Mouse (Mus musculus): ENCODE measurements at regions not wholly inside any gene's neighbourhood (a gene's known extent, or its start where the extent isn't known, plus 50 kb on each side); places are given as distances from the start of the nearest gene placed in this dataset.
A peak's percentile ranks its signal among the peaks of the same experiment; 100 is the strongest.

GRCm38 (mm10) chr1:184644767-184645598, 87.4 kb downstream of the Hlx start:
- H3K36me3 ChIP-seq (ENCODE audit: control insufficient read depth, insufficient read depth, low read length), result no peaks in the 10 kb centered on the region
- no peak overlapping the region for H3K4me3 ChIP-seq (ENCODE audit: low read depth, low read length)
- H3K27ac ChIP-seq (ENCODE audit: low read depth, low read length), result no peak overlapping the region
- H3K9ac ChIP-seq (ENCODE audit: low read length), result no peak overlapping the region
- H3K4me1 ChIP-seq (ENCODE audit: control insufficient read depth, insufficient read depth, low read length), result no peaks in the 10 kb centered on the region
- DNase-seq (ENCODE audit: low spot score, missing footprints), result no peak
- peak; percentile 70 for ATAC-seq (ENCODE audit: low FRiP score)
- WGBS, result 58% methylated on average over 9 of the region's 9 CpGs
- no peaks in the 10 kb centered on the region for H3K27me3 ChIP-seq (ENCODE audit: control insufficient read depth, insufficient read depth, low read length)
- no peak overlapping the region for H3K4me2 ChIP-seq
- peaks cover 5% of the 10 kb centered on the region; the same call in 1 of the 2 replicates for H3K9me3 ChIP-seq (ENCODE audit: control insufficient read depth, low read length)

DNA sequence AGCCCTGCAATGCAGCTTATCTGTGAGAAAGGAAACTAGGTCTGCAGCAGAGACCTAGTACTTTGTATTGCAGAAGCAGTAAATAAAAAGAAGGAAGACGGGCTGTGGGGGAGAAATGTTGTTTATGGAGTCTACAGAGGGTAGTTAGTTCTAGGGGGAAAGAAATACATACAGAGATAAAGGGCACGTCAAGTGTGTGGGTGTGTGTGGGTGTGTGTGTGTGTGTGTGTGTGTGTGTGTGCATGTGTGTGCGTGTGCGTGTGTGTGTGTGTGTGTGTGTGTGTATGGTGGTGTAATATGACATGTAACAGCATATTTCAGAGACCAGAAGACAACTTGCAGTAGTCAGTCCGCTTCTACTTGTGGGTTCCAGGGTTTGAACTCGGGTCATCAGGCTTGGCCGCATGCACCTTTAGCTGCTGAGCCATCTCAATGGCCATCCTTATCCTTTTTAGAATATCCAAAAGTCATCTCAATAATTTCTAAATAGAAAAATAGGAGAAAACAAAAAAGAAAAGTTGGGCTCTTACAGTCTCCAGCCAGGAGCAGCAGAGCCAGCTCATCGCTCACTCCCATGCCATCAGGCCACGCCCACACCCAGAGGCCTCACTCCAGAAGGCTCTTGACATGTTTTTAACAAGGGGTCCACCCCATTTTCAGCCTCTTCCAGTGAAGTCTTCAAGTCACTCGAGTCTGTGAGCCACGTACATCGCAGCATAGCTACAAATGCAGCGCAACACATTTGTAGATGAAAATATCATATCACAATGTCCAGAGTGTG, 101.5 kb downstream of the Hlx start:
- DNase-seq (ENCODE audit: low spot score, missing footprints), result no peak
- no peaks in the 10 kb centered on the region for H3K36me3 ChIP-seq (ENCODE audit: control insufficient read depth, insufficient read depth, low read length)
- WGBS, result 89% methylated on average over 13 of the region's 13 CpGs
- no peaks in the 10 kb centered on the region for H3K4me1 ChIP-seq (ENCODE audit: control insufficient read depth, insufficient read depth, low read length)
- no peak overlapping the region for H3K27ac ChIP-seq (ENCODE audit: low read depth, low read length)
- H3K9ac ChIP-seq (ENCODE audit: low read length), result no peak overlapping the region
- no peaks in the 10 kb centered on the region for H3K27me3 ChIP-seq (ENCODE audit: control insufficient read depth, insufficient read depth, low read length)
- no peak overlapping the region for H3K4me2 ChIP-seq
- H3K9me3 ChIP-seq (ENCODE audit: control insufficient read depth, low read length), result no peaks in the 10 kb centered on the region
- H3K4me3 ChIP-seq (ENCODE audit: low read depth, low read length), result no peak overlapping the region
- no peak for ATAC-seq (ENCODE audit: low FRiP score)

GRCm38 (mm10) chr1:184629194-184629593, 103.2 kb downstream of the Hlx start:
- H3K4me1 ChIP-seq (ENCODE audit: control insufficient read depth, insufficient read depth, low read length), result no peaks in the 10 kb centered on the region
- no peaks in the 10 kb centered on the region for H3K27me3 ChIP-seq (ENCODE audit: control insufficient read depth, insufficient read depth, low read length)
- H3K36me3 ChIP-seq (ENCODE audit: control insufficient read depth, insufficient read depth, low read length), result no peaks in the 10 kb centered on the region
- DNase-seq (ENCODE audit: low spot score, missing footprints), result no peak
- H3K4me3 ChIP-seq (ENCODE audit: low read depth, low read length), result no peak overlapping the region
- 91% methylated on average over 9 of the region's 9 CpGs for WGBS
- no peak for ATAC-seq (ENCODE audit: low FRiP score)
- H3K4me2 ChIP-seq, result no peak overlapping the region
- no peak overlapping the region for H3K27ac ChIP-seq (ENCODE audit: low read depth, low read length)
- no peak overlapping the region for H3K9ac ChIP-seq (ENCODE audit: low read length)
- no peaks in the 10 kb centered on the region for H3K9me3 ChIP-seq (ENCODE audit: control insufficient read depth, low read length)

- WGBS, result 73% methylated on average over 3 of the region's 3 CpGs
- no peaks in the 10 kb centered on the region for H3K27me3 ChIP-seq (ENCODE audit: control insufficient read depth, insufficient read depth, low read length)
- H3K27ac ChIP-seq (ENCODE audit: low read depth, low read length), result no peak overlapping the region
- DNase-seq (ENCODE audit: low spot score, missing footprints) (no peak), ATAC-seq (ENCODE audit: low FRiP score) (no peak)
- H3K9ac ChIP-seq (ENCODE audit: low read length), result no peak overlapping the region
- H3K9me3 ChIP-seq (ENCODE audit: control insufficient read depth, low read length), result no peaks in the 10 kb centered on the region
- no peak overlapping the region for H3K4me2 ChIP-seq
- no peak overlapping the region for H3K4me3 ChIP-seq (ENCODE audit: low read depth, low read length)
- H3K36me3 ChIP-seq (ENCODE audit: control insufficient read depth, insufficient read depth, low read length), result no peaks in the 10 kb centered on the region
- no peaks in the 10 kb centered on the region for H3K4me1 ChIP-seq (ENCODE audit: control insufficient read depth, insufficient read depth, low read length)
Observed at GRCm38 (mm10) chr1:184628566-184629168, 103.8 kb downstream of the Hlx start.

- H3K4me2 ChIP-seq, result no peak overlapping the region
- no peaks in the 10 kb centered on the region for H3K36me3 ChIP-seq (ENCODE audit: control insufficient read depth, insufficient read depth, low read length)
- DNase-seq (ENCODE audit: low spot score, missing footprints) (no peak), ATAC-seq (ENCODE audit: low FRiP score) (no peak)
- H3K9ac ChIP-seq (ENCODE audit: low read length), result no peak overlapping the region
- H3K4me3 ChIP-seq (ENCODE audit: low read depth, low read length), result no peak overlapping the region
- H3K27ac ChIP-seq (ENCODE audit: low read depth, low read length), result no peak overlapping the region
- H3K27me3 ChIP-seq (ENCODE audit: control insufficient read depth, insufficient read depth, low read length), result no peaks in the 10 kb centered on the region
- no peaks in the 10 kb centered on the region for H3K9me3 ChIP-seq (ENCODE audit: control insufficient read depth, low read length)
- 88% methylated on average over 3 of the region's 3 CpGs for WGBS
- no peaks in the 10 kb centered on the region for H3K4me1 ChIP-seq (ENCODE audit: control insufficient read depth, insufficient read depth, low read length)
Observed at GRCm38 (mm10) chr1:184622462-184622861, 110.0 kb downstream of the Hlx start.

DNA sequence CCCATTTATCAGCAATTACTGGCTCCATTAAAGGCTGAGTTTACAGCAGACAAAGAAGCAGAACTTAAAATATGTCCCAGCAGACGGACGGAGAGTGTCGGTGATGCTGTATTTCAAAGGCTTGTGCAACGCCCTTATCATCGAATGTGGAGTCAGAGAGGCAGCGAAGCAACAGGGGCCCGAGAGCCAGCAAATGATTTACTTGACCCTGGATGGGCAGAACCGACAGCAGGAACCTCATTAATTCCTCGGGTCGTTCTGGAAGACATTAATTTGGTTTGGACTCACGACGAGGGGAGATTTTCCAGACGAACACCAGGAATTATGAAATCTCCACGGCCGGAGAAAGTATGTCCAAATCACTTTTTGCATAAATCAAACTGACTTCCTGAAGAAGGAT, 110.5 kb downstream of the Hlx start:
- no peak overlapping the region for H3K27ac ChIP-seq (ENCODE audit: low read depth, low read length)
- no peaks in the 10 kb centered on the region for H3K36me3 ChIP-seq (ENCODE audit: control insufficient read depth, insufficient read depth, low read length)
- no peaks in the 10 kb centered on the region for H3K9me3 ChIP-seq (ENCODE audit: control insufficient read depth, low read length)
- 89% methylated on average over 15 of the region's 15 CpGs for WGBS
- H3K9ac ChIP-seq (ENCODE audit: low read length), result no peak overlapping the region
- ATAC-seq (ENCODE audit: low FRiP score) (no peak), DNase-seq (ENCODE audit: low spot score, missing footprints) (no peak)
- H3K4me3 ChIP-seq (ENCODE audit: low read depth, low read length), result no peak overlapping the region
- no peaks in the 10 kb centered on the region for H3K27me3 ChIP-seq (ENCODE audit: control insufficient read depth, insufficient read depth, low read length)
- H3K4me2 ChIP-seq, result no peak overlapping the region
- no peaks in the 10 kb centered on the region for H3K4me1 ChIP-seq (ENCODE audit: control insufficient read depth, insufficient read depth, low read length)

DNA sequence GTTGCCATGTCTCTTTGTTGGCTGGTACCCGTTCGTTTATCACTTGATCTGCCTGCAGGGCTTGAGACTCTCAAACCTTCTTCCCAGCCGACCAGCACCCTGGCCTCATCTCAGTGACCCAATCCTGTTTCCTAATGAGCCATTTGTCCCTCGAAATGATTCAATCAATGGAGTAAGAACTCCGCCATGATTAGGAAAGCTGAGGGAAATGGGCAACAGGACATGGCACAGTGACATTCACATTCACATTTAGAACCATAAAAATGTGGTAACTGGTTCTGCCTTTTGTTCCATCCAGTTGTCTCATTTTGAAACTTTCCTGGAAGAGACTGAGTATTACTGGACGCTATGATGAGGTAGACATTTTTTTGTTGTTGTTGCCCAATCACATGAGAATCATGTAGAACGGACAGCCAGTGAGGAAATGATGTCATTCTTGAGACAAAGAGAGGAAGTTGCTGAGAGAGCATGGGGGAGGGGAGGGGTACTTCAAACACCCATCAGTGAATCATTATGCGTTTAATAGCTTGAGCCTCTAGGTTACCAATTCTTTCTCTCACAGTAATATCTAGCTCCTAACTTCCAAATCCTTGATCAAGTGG, 114.5 kb downstream of the Hlx start:
- DNase-seq (ENCODE audit: low spot score, missing footprints) (no peak), ATAC-seq (ENCODE audit: low FRiP score) (no peak)
- H3K9me3 ChIP-seq (ENCODE audit: control insufficient read depth, low read length), result no peaks in the 10 kb centered on the region
- no peak overlapping the region for H3K4me2 ChIP-seq
- no peaks in the 10 kb centered on the region for H3K36me3 ChIP-seq (ENCODE audit: control insufficient read depth, insufficient read depth, low read length)
- H3K4me1 ChIP-seq (ENCODE audit: control insufficient read depth, insufficient read depth, low read length), result no peaks in the 10 kb centered on the region
- no peak overlapping the region for H3K4me3 ChIP-seq (ENCODE audit: low read depth, low read length)
- H3K27ac ChIP-seq (ENCODE audit: low read depth, low read length), result no peak overlapping the region
- WGBS, result 90% methylated on average over 8 of the region's 8 CpGs
- H3K27me3 ChIP-seq (ENCODE audit: control insufficient read depth, insufficient read depth, low read length), result no peaks in the 10 kb centered on the region
- no peak overlapping the region for H3K9ac ChIP-seq (ENCODE audit: low read length)

DNA sequence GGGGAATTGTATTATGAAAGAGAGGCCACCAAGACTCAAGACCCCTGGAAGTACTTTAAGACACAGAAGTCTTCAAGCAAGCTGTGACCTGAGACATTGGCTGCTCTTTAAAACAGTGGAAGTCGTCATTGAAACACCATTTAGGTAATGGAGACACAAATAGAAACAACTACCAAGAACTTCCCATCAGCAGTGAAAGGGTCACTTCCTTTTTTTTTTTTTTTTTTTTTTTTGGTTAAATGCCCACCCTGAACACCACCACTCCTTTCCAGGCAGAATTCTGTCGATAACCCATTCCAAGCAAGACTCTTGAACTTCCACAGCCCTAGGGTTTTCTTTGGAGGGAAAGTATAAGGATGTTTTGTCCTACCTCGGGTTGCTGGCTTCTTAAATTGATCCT, 116.4 kb downstream of the Hlx start:
- no peaks in the 10 kb centered on the region for H3K4me1 ChIP-seq (ENCODE audit: control insufficient read depth, insufficient read depth, low read length)
- WGBS, result 86% methylated on average over 3 of the region's 3 CpGs
- no peaks in the 10 kb centered on the region for H3K9me3 ChIP-seq (ENCODE audit: control insufficient read depth, low read length)
- H3K27me3 ChIP-seq (ENCODE audit: control insufficient read depth, insufficient read depth, low read length), result no peaks in the 10 kb centered on the region
- DNase-seq (ENCODE audit: low spot score, missing footprints) (no peak), ATAC-seq (ENCODE audit: low FRiP score) (no peak)
- H3K4me3 ChIP-seq (ENCODE audit: low read depth, low read length), result no peak overlapping the region
- no peak overlapping the region for H3K27ac ChIP-seq (ENCODE audit: low read depth, low read length)
- no peak overlapping the region for H3K9ac ChIP-seq (ENCODE audit: low read length)
- H3K4me2 ChIP-seq, result no peak overlapping the region
- no peaks in the 10 kb centered on the region for H3K36me3 ChIP-seq (ENCODE audit: control insufficient read depth, insufficient read depth, low read length)

All from midbrain, embryonic 11.5 days (tissue).